Mouse (Mus musculus) MEL (cell line): ENCODE data around the gene 0610009B22Rik. TPM values are rescaled to one million over a fixed set of nuclear protein-coding genes. Genes with fewer than 3 reads are reported as not detected.

Experiments
- DNase-seq: peaks from one replicate; pipeline ENCODE4 v3.0.0; 2011; ENCODE audit warnings: low read depth, low spot score
- H3K27ac ChIP-seq: 2 replicates; pipeline ENCODE4 v1.5.1; 2012; ENCODE audit warnings: low read depth, mild to moderate bottlenecking, control low read depth, low read length, moderate library complexity; ENCODE audit not compliant: control insufficient read depth
- H3K27me3 ChIP-seq, 2 experiments: fragments of 150-350 bp in 1 of 2; sonication (generic) in 1 of 2; 2 replicates each; pipeline ENCODE4 v1.6.1; 2012; ENCODE audit warnings: low read length in 2 of 2, mild to moderate bottlenecking in 2 of 2, improper control_type of control experiment in 1 of 2, moderate library complexity in 1 of 2; ENCODE audit not compliant: insufficient read depth in 2 of 2, control insufficient read depth in 1 of 2
- H3K36me3 ChIP-seq, 2 experiments: 2 replicates each; pipeline ENCODE4 v1.6.1; 2012 to 2014; ENCODE audit warnings: low read length in 2 of 2, improper control_type of control experiment in 1 of 2, inconsistent platforms in 1 of 2, mild to moderate bottlenecking in 1 of 2; ENCODE audit not compliant: insufficient read depth in 2 of 2, control insufficient read depth in 1 of 2
- H3K4me1 ChIP-seq, 2 experiments: fragments of 150-350 bp in 1 of 2; sonication (generic) in 1 of 2; 2 replicates each; pipeline ENCODE4 v1.6.1; 2012; ENCODE audit warnings: low read length in 2 of 2, improper control_type of control experiment in 1 of 2, mild to moderate bottlenecking in 1 of 2; ENCODE audit not compliant: insufficient read depth in 2 of 2, control insufficient read depth in 1 of 2
- H3K4me3 ChIP-seq, 2 experiments: fragments of 150-350 bp in 1 of 2; sonication (generic) in 1 of 2; 2 replicates each; pipeline ENCODE4 v1.5.1; 2012; ENCODE audit warnings: low read depth in 2 of 2, low read length in 2 of 2, mild to moderate bottlenecking in 2 of 2, moderate library complexity in 2 of 2, control low read depth in 1 of 2, improper control_type of control experiment in 1 of 2; ENCODE audit not compliant: control insufficient read depth in 1 of 2, insufficient read depth in 1 of 2
- H3K79me2 ChIP-seq: 2 replicates; pipeline ENCODE4 v1.6.1; 2012; ENCODE audit warnings: mild to moderate bottlenecking, low read length, moderate library complexity; ENCODE audit not compliant: control insufficient read depth, poor library complexity, insufficient read depth
- H3K9ac ChIP-seq: 2 replicates; pipeline ENCODE4 v1.6.1; 2012; ENCODE audit warnings: low read depth, mild to moderate bottlenecking, control low read depth, low read length, moderate library complexity; ENCODE audit not compliant: control insufficient read depth, poor library complexity, severe bottlenecking
- H3K9me3 ChIP-seq: fragments of 150-350 bp; sonication (generic); replicated peaks from 2 replicates; pipeline ENCODE4 v1.6.1; 2012; ENCODE audit warnings: mild to moderate bottlenecking, low read length, improper control_type of control experiment, moderate library complexity; ENCODE audit not compliant: insufficient read depth
- CHD2 ChIP-seq: IDR thresholded peaks from 2 replicates; pipeline ENCODE4 v1.6.1; 2011; ENCODE audit warnings: low read length, improper control_type of control experiment
- CTCF ChIP-seq, 3 experiments: IDR thresholded peaks in 2 of 3; conservative IDR thresholded peaks in 1 of 3; 2 replicates each; pipeline ENCODE4 v1.5.1; 2011 to 2012; ENCODE audit warnings: low read length in 3 of 3, low read depth in 2 of 3, mild to moderate bottlenecking in 2 of 3, improper control_type of control experiment in 1 of 3, inconsistent platforms in 1 of 3, mixed read lengths in 1 of 3, moderate library complexity in 1 of 3; ENCODE audit not compliant: control insufficient read depth in 1 of 3, insufficient read depth in 1 of 3, poor library complexity in 1 of 3, severe bottlenecking in 1 of 3
- E2F4 ChIP-seq: IDR thresholded peaks from 2 replicates; pipeline ENCODE4 v1.6.1; 2011; ENCODE audit warnings: low read depth, low read length, improper control_type of control experiment, borderline replicate concordance
- ELF1 ChIP-seq: IDR thresholded peaks from 2 replicates; pipeline ENCODE4 v1.6.1; 2014; ENCODE audit warnings: low read depth, mild to moderate bottlenecking, inconsistent platforms, low read length, improper control_type of control experiment, moderate library complexity
- EP300 ChIP-seq, 2 experiments: IDR thresholded peaks; 2 replicates each; pipeline ENCODE4 v1.6.1; 2011; ENCODE audit warnings: improper control_type of control experiment in 2 of 2, low read length in 2 of 2, low read depth in 1 of 2, mild to moderate bottlenecking in 1 of 2
- ETS1 ChIP-seq: IDR thresholded peaks from 2 replicates; pipeline ENCODE4 v1.6.1; 2012; ENCODE audit warnings: low read depth, mild to moderate bottlenecking, inconsistent platforms, low read length, improper control_type of control experiment, moderate library complexity
- HCFC1 ChIP-seq: IDR thresholded peaks from 2 replicates; pipeline ENCODE4 v1.6.1; 2012; ENCODE audit warnings: low read depth, mild to moderate bottlenecking, inconsistent platforms, low read length, improper control_type of control experiment, moderate library complexity
- MAFK ChIP-seq: IDR thresholded peaks from 2 replicates; pipeline ENCODE4 v1.6.1; 2011; ENCODE audit warnings: low read depth, mild to moderate bottlenecking, low read length, improper control_type of control experiment, borderline replicate concordance
- POLR2AphosphoS5 ChIP-seq: IDR thresholded peaks from 2 replicates; pipeline ENCODE4 v1.6.1; 2012; ENCODE audit warnings: low read depth, borderline replicate concordance, mild to moderate bottlenecking, inconsistent platforms, low read length, moderate library complexity, mixed read lengths
- RCOR1 ChIP-seq: IDR thresholded peaks from 2 replicates; pipeline ENCODE4 v1.6.1; 2012; ENCODE audit warnings: low read depth, mild to moderate bottlenecking, inconsistent platforms, low read length, improper control_type of control experiment
- SIN3A ChIP-seq: IDR thresholded peaks from 2 replicates; pipeline ENCODE4 v1.6.1; 2012; ENCODE audit warnings: low read length, improper control_type of control experiment, inconsistent platforms
- TBP ChIP-seq: IDR thresholded peaks from 2 replicates; pipeline ENCODE4 v1.8.0; 2011; ENCODE audit warnings: low read depth, low read length, improper control_type of control experiment
- UBTF ChIP-seq: IDR thresholded peaks from 2 replicates; pipeline ENCODE4 v1.6.1; 2012; ENCODE audit warnings: low read depth, mild to moderate bottlenecking, inconsistent platforms, low read length, improper control_type of control experiment, moderate library complexity, borderline replicate concordance; ENCODE audit not compliant: insufficient read depth
- ZKSCAN1 ChIP-seq: IDR thresholded peaks from 2 replicates; pipeline ENCODE4 v1.6.1; 2012; ENCODE audit warnings: low read depth, mild to moderate bottlenecking, inconsistent platforms, low read length, improper control_type of control experiment, moderate library complexity
- ZMIZ1 ChIP-seq: IDR thresholded peaks from 2 replicates; pipeline ENCODE4 v1.6.1; 2012; ENCODE audit warnings: low read depth, mild to moderate bottlenecking, inconsistent platforms, low read length, improper control_type of control experiment, moderate library complexity
- polyA plus RNA-seq, 2 experiments: library from polyadenylated mRNA; stranded (reverse) in 1 of 2; unstranded in 1 of 2; fragments of >175 nt in 1 of 2; fragments of >200 nt in 1 of 2; gene quantifications; 2 replicates each; pipeline versions ENCODE4 v1.2.1 to v1.2.4; 2012; ENCODE audit warnings: low replicate concordance in 2 of 2, low read depth in 1 of 2; ENCODE audit not compliant: insufficient read length in 2 of 2, insufficient read depth in 1 of 2, missing spikeins in 1 of 2
- total RNA-seq: library from RNA; depleted of rRNA; stranded (reverse); fragments of 300-350 nt; gene quantifications from 2 replicates; pipeline ENCODE4 v1.2.3, GENCODE M21; 2012

Gene 0610009B22Rik
- total and polyA plus RNA-seq, 3 experiments: 24.4 to 37.7 TPM; not detected in 1

GRCm38 (mm10) chr11:51649111-51649888 lies 39.4 kb downstream of the 0610009B22Rik start:
- no peak for DNase-seq
- H3K4me1 ChIP-seq: peaks cover 1 to 2% of the 10 kb centered on the region in 2 experiments; a peak in 1 of 4 replicates
- H3K27me3 ChIP-seq: no peaks in the 10 kb centered on the region
- H3K79me2 ChIP-seq: peaks cover 3% of the 10 kb centered on the region; the same call in 1 of the 2 replicates
- no peak overlapping the region for H3K27ac ChIP-seq
- H3K9me3 ChIP-seq: no peaks in the 10 kb centered on the region
- H3K36me3 ChIP-seq: no peaks in the 10 kb centered on the region
- H3K9ac ChIP-seq: no peak overlapping the region
- no peak overlapping the region for H3K4me3 ChIP-seq
- TF ChIP-seq EP300 (IDR thresholded peaks at IDR 0.05; ENCODE audit: low read depth in 1 of 2, low read length in 2 of 2) (no peak), ZKSCAN1 (no peak), E2F4 (no peak), ELF1 (no peak), SIN3A (no peak), UBTF (no peak), TBP (no peak), CTCF (IDR thresholded peaks at IDR 0.05 in 2 of 3, conservative IDR thresholded peaks at IDR 0.05 in 1 of 3; ENCODE audit: control insufficient read depth in 1 of 3, insufficient read depth in 1 of 3, low read depth in 2 of 3, low read length in 3 of 3, poor library complexity in 1 of 3, severe bottlenecking in 1 of 3) (no peak), RCOR1 (no peak)
- TF ChIP-seq, all 39 proteins: peak for 0

- no peak overlapping the region for H3K27ac ChIP-seq
- no peaks in the 10 kb centered on the region for H3K36me3 ChIP-seq
- H3K79me2 ChIP-seq: peaks cover 3% of the 10 kb centered on the region; the same call in 1 of the 2 replicates
- H3K4me3 ChIP-seq: no peak overlapping the region
- peaks cover 1 to 2% of the 10 kb centered on the region in 2 experiments; a peak in 1 of 4 replicates for H3K4me1 ChIP-seq
- no peak for TF ChIP-seq ETS1
- TF ChIP-seq EP300 (IDR thresholded peaks at IDR 0.05; ENCODE audit: low read depth in 1 of 2, low read length in 2 of 2): no peak
- no peak for TF ChIP-seq HCFC1
- TF ChIP-seq POLR2AphosphoS5: no peak
- TF ChIP-seq MAFK: no peak
- no peak for TF ChIP-seq ELF1
- no peak for TF ChIP-seq ZMIZ1
- TF ChIP-seq CTCF (IDR thresholded peaks at IDR 0.05 in 2 of 3, conservative IDR thresholded peaks at IDR 0.05 in 1 of 3; ENCODE audit: control insufficient read depth in 1 of 3, insufficient read depth in 1 of 3, low read depth in 2 of 3, low read length in 3 of 3, poor library complexity in 1 of 3, severe bottlenecking in 1 of 3): no peak
- TF ChIP-seq SIN3A: no peak
- TF ChIP-seq UBTF: no peak
- no peak for TF ChIP-seq CHD2
- no peak for DNase-seq
- no peaks in the 10 kb centered on the region for H3K27me3 ChIP-seq
- H3K9me3 ChIP-seq: no peaks in the 10 kb centered on the region
- H3K9ac ChIP-seq: no peak overlapping the region
Observed at GRCm38 (mm10) chr11:51648566-51648965, 40.1 kb downstream of the 0610009B22Rik start.
